Mouse (Mus musculus): ENCODE results near the gene Dap3. TPM values are rescaled to one million over a fixed set of nuclear protein-coding genes. Genes with fewer than 3 reads are reported as not detected.
"Not testable (repeated sequence)": the region's sequence is repeated elsewhere in the genome, so short reads cannot be mapped to it uniquely, and the experiment has no call there.

Dap3 gene
- total RNA-seq, 2 experiments from 2014 or later, result 27.0 to 40.2 TPM

DNA sequence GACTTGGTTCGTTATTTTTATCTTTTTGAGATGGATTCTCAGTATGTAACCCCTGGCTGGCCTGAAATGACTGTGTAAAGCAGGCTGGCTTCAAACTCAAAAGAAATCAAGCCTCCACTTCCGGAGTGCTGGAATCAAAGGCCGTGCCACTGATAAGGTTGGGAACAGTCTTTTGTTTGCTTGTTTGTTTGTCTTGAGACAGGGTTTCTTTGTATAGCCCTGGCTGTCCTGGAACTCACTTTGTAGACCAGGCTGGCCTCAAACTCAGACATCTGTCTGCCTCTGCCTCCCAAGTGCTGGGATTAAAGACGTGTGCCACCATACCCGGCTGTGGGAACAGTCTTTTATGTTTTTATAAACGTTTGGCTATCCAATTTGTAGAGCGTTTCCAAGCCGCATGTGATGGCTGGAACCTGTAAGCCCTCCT lies 36.6 kb downstream of the Dap3 start:
- 0 out of 2 replicates have a peak, but pooled peaks have one; percentile 2 for ATAC-seq (replicated peaks; ENCODE audit: low FRiP score, poor library complexity, severe bottlenecking)

DNA sequence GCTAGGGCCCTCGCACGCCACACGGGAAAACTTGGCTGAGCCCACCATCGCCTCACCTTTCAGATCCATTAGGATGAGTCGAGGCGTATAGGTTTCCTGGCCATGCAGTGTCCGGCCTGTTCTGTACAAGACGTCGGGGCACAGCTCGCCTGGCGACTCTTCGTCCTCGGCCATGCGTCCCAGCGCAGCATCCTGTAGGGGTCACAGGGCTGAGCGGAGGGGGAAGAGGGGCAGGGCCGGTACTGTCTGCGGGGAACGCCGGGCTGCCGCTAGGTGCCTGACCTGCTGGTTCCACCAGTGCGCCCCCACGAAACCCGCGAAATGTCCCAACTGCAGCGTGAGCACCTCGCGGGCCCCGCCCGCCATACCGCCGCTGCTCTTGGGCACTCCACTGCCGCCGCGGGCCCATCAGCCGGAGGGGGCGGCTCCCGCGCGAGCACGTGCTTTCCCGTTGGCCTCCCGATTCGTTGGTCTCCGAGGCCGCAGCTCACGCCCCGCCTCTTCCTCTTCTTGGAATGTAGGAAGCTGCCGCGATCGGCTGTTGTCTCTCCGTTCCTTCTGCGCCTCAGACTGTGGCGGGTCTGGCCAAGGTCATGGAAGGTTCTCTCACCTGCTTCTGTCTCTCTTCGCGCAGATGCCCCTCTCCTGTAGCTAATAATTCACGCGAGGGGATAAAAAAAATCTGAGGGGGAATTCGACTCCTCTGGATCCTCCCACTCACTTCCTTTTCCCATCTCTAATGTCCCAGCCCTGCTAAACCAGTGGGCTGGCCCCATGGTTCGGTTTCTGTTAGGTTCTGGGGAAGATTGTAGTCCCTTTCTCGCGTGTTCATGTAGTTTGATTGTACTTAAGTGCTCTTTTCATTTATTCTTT lies 37.2 kb downstream of the Dap3 start, which contains the start of gene Msto1:
TSS of gene Msto1 (minus strand) at position 489 of the 873 bp plus-strand sequence.
- peak; percentile 99 for ATAC-seq (replicated peaks; ENCODE audit: low FRiP score, poor library complexity, severe bottlenecking)

DNA sequence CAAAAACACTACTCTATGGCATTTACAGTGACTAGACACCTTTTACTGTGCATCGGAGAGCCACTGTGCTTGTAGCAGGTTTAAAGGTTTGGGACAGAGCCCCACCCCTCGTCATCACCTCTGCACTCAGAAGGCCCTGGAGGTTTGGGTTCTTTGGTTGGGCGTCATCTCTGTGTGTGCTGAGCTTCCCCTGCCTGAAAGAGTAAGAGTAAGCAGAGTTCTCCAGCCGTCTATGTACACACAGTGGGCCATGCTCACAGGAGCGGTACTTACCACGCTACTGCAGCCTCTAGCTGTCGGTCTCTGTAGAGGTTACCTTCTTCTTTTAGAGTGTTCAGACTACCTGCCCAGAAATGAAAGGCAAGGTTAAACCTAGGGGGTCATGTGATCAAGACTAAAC lies 38.4 kb downstream of the Dap3 start:
- no peak for ATAC-seq (replicated peaks; ENCODE audit: low FRiP score, poor library complexity, severe bottlenecking)

DNA sequence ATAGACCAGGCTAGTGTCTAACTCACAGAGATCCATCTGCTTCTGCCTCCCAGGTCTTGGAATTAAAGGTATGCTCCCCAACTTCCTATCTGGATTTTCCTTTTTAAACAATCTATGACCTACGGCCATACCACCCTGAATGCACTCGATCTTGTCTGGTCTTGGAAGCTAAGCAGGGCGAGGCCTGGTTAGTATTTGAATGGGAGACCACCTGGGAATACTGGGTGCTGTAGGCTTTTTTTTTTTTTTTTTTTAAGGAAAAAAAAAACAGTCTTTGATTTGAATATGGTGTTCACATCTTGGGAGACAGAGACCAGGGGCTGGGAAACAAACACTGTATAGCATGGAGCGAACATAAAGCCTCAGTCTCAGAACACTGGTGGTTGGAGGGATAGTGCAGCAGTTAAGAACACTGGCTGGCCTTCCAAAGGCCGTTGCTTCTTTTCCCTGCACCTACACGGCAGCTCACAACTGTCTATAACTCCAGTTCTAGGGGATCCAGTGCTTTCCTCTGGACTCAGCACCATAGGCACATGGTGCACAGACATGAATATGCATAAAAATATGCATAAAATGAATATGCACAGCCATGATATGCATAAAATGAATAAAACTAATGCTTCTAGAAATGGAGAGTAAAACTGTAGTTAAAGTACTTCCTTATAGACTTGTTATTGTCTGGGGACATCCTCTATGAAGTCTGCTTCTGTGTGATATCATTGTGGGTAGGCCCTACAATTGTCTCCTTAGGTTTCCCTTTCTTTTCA lies 44.4 kb downstream of the Dap3 start:
- no peak for ATAC-seq (replicated peaks; ENCODE audit: low FRiP score, poor library complexity, severe bottlenecking)

DNA sequence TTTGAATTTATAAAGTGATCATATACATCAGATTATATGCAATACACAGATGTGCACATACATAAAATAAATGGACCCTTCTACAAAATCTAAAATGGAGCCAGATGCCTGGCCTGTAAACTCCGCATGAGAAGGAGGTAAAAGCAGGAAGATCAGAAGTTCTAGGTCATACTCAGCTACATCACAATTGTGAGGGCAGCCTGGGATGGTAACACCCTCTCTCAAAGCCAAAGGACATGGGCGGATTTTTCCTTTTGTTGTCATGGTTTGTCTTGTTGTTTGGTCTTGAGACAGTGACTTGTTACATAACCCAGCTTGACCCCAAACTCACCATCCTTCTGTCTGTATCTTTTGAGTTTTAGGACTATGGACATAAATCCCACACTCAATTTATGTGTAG lies 45.2 kb downstream of the Dap3 start:
- no peak for ATAC-seq (replicated peaks; ENCODE audit: low FRiP score, poor library complexity, severe bottlenecking)

DNA sequence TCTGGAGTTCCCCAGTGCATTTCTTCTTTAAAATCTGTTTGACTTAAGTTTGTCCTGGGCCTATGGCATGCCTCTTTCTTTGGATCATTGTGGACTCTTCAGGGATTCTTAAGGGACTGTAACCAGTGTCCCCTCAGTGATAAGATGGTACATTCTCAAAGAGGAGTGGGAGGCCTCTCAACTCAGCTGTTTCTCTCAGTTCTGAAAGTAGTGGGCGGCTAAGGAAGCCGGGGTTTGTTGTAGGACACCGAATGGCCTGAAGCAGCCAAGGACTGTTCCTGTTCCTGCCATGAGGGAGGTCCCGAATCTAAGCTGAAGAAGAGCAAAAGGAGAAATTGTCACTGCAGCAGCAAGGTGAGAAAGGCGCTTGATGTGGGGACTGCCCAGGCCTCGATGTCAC lies 45.8 kb downstream of the Dap3 start:
- no peak for ATAC-seq (replicated peaks; ENCODE audit: low FRiP score, poor library complexity, severe bottlenecking)

DNA sequence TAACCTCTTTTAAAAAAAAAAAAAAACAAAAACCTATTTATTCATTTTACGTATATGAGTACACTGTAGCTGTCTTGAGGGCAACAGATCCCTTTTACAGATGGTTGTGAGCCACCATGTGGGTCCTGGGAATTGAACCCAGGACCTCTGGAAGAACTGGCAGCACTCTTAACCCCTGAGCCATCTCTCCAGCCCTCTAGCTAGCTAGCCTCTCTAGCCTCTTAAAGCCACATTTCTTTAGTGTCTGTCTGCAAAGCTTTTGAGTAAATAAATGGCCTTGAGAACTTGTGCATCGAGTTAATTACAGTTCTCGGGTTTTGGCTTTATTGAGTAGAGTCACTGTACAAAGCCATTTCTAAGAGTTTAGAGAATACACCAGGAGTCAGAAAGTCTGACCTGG lies 46.2 kb downstream of the Dap3 start:
- no peak for ATAC-seq (replicated peaks; ENCODE audit: low FRiP score, poor library complexity, severe bottlenecking)

DNA sequence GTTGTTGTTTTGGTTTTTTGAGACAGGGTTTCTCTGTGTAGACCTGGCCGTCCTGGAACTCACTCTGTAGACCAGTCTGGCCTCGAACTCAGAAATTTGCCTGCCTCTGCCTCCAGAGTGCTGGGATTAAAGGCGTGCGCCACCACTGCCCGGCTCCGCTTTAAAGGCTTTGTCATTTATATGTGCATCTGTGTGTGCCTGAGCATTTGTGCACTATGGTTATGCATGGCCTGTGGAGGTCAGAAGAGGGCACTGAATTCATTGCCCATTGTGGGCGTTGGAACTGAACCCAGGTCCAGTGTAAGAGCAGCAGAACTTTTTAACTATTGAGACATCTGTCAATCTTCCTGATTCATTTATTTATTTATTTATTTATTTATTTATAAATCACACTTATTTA lies 58.0 kb downstream of the Dap3 start:
- not testable (repeated sequence) for ATAC-seq (replicated peaks; ENCODE audit: low FRiP score, poor library complexity, severe bottlenecking)

DNA sequence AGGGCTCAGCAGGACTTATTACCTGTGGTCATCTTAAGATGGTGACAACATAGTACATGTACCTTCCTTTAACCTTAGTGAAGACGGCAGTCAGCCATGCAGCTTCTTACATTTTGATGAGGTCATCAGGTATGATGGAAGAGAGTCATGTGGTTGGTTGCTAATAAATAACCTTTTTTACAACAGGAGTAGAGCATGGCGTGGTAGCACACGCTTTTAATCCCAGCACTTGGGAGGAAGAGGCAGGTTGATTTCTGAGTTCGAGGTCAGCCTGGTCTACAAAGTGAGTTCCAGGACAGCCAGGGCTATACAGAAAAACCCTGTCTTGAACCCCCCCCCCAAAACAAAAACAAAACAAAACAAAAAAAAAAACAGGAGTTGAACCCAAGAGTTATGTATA lies 68.4 kb downstream of the Dap3 start:
- not testable (repeated sequence) for ATAC-seq (replicated peaks; ENCODE audit: low FRiP score, poor library complexity, severe bottlenecking)

Other genes starting within 250 kb of the Dap3 start
- gene Rit1, start 234.3 kb downstream of the Dap3 start, total RNA-seq (2015; ENCODE audit: low replicate concordance), result 99.9 and 111 TPM in 2 replicates
- gene Rit1, start 234.3 kb downstream of the Dap3 start, total RNA-seq (2017; ENCODE audit: low replicate concordance), result 90.6 and 102 TPM in 2 replicates
- 0.19 TPM in 1 of 2 replicates, not detected in the other for gene Syt11, start 176.0 kb downstream of the Dap3 start, total RNA-seq (2015; ENCODE audit: low replicate concordance)
- gene Syt11, start 176.0 kb downstream of the Dap3 start, total RNA-seq (2017; ENCODE audit: low replicate concordance), result 0.85 TPM in 1 of 2 replicates, not detected in the other
- gene Gon4l, start 116.0 kb downstream of the Dap3 start, total RNA-seq (2015; ENCODE audit: low replicate concordance), result 5.6 and 6.7 TPM in 2 replicates
- 13.5 and 20.4 TPM in 2 replicates for gene Gon4l, start 116.0 kb downstream of the Dap3 start, total RNA-seq (2017; ENCODE audit: low replicate concordance)
- gene Msto1, start 37.2 kb downstream of the Dap3 start, total RNA-seq (2015; ENCODE audit: low replicate concordance), result 2.3 and 3.7 TPM in 2 replicates
- 2.5 and 5.2 TPM in 2 replicates for gene Msto1, start 37.2 kb downstream of the Dap3 start, total RNA-seq (2017; ENCODE audit: low replicate concordance)
- gene Ash1l, start 559 bp downstream of the Dap3 start, total RNA-seq (2015; ENCODE audit: low replicate concordance), result 21.1 and 22.5 TPM in 2 replicates
- 18.2 and 25.5 TPM in 2 replicates for gene Ash1l, start 559 bp downstream of the Dap3 start, total RNA-seq (2017; ENCODE audit: low replicate concordance)
- gene Rusc1, start 142.1 kb upstream of the Dap3 start, total RNA-seq (2015; ENCODE audit: low replicate concordance), result 0.38 and 2.5 TPM in 2 replicates
- gene Rusc1, start 142.1 kb upstream of the Dap3 start, total RNA-seq (2017; ENCODE audit: low replicate concordance), result 1.6 and 5.6 TPM in 2 replicates
- not detected in 2 replicates for gene Gm43738, start 149.9 kb upstream of the Dap3 start, total RNA-seq (2015; ENCODE audit: low replicate concordance)
- gene Gm43738, start 149.9 kb upstream of the Dap3 start, total RNA-seq (2017; ENCODE audit: low replicate concordance), result not detected in 2 replicates
- 17.1 and 33.6 TPM in 2 replicates for gene Fdps, start 150.8 kb upstream of the Dap3 start, total RNA-seq (2015; ENCODE audit: low replicate concordance)
- 30.1 and 47.8 TPM in 2 replicates for gene Fdps, start 150.8 kb upstream of the Dap3 start, total RNA-seq (2017; ENCODE audit: low replicate concordance)
- 22.5 and 23.4 TPM in 2 replicates for gene Pklr, start 185.0 kb upstream of the Dap3 start, total RNA-seq (2015; ENCODE audit: low replicate concordance)
- gene Pklr, start 185.0 kb upstream of the Dap3 start, total RNA-seq (2017; ENCODE audit: low replicate concordance), result 5.6 and 5.7 TPM in 2 replicates
- gene Hcn3, start 209.0 kb upstream of the Dap3 start, total RNA-seq (2015; ENCODE audit: low replicate concordance), result not detected in 2 replicates
- gene Hcn3, start 209.0 kb upstream of the Dap3 start, total RNA-seq (2017; ENCODE audit: low replicate concordance), result 1.3 TPM in 1 of 2 replicates, not detected in the other
- 16.3 and 37.9 TPM in 2 replicates for gene Clk2, start 213.6 kb upstream of the Dap3 start, total RNA-seq (2015; ENCODE audit: low replicate concordance)
- gene Clk2, start 213.6 kb upstream of the Dap3 start, total RNA-seq (2017; ENCODE audit: low replicate concordance), result 24.4 and 47.4 TPM in 2 replicates
- 20.3 and 24.0 TPM in 2 replicates for gene Scamp3, start 226.3 kb upstream of the Dap3 start, total RNA-seq (2015; ENCODE audit: low replicate concordance)
- 3.5 and 5.8 TPM in 2 replicates for gene Scamp3, start 226.3 kb upstream of the Dap3 start, total RNA-seq (2017; ENCODE audit: low replicate concordance)
- 3.3 and 18.6 TPM in 2 replicates for gene Fam189b, start 232.0 kb upstream of the Dap3 start, total RNA-seq (2015; ENCODE audit: low replicate concordance)
- gene Fam189b, start 232.0 kb upstream of the Dap3 start, total RNA-seq (2017; ENCODE audit: low replicate concordance), result 1.8 TPM in 1 of 2 replicates, not detected in the other

Measured in erythroblast, adult 5-6 weeks (primary cell).